In genomic region chr11:94521219-94521843, GRCm38 (mm10) we compare ENCODE assay signal across 8 mouse cellular contexts. TPM values are rescaled to one million over a fixed set of nuclear protein-coding genes. Genes with fewer than 3 reads are reported as not detected.
DNase-seq lines count a peak whose midpoint lies in the region; ATAC-seq lines count a peak whose summit lies in the region.

Mycbpap (minus strand) TSS chr11:94521742.

- DNase-seq in Muller cell, postnatal 12 days (ENCODE audit: inconsistent ontology term) = peak; percentile 71
- DNase-seq in c-Kit-positive CD71-positive TER-119-positive erythroid progenitor cells, embryonic 14.5 days (ENCODE audit: low spot score) = peak; percentile 19
- DNase-seq in layer of hippocampus, postnatal 36 days = peak; percentile 50 to 59
- DNase-seq in lung, postnatal 36 days = peak; percentile 75
- peak; percentile 88 for DNase-seq in retina, postnatal 1 day
- no peak for DNase-seq in adipocyte (ENCODE audit: low spot score)

- H3K4me1 ChIP-seq in forebrain, embryonic 13.5 days = peaks cover 14% of the 10 kb centered on the region; the same call in 1 of the 2 replicates
- peaks cover 15% of the 10 kb centered on the region for H3K4me1 ChIP-seq in hindbrain, embryonic 12.5 days

- no peaks in the 10 kb centered on the region for H3K36me3 ChIP-seq in forebrain, embryonic 13.5 days (ENCODE audit: poor library complexity, severe bottlenecking)
- no peaks in the 10 kb centered on the region for H3K36me3 ChIP-seq in hindbrain, embryonic 12.5 days

- H3K4me2 ChIP-seq in forebrain, embryonic 13.5 days = peak within 1 kb of the TSS; percentile 94
- peak within 1 kb of the TSS; percentile 78 for H3K4me2 ChIP-seq in hindbrain, embryonic 12.5 days (replicated peaks)

- H3K9ac ChIP-seq in forebrain, embryonic 13.5 days = peak within 1 kb of the TSS; percentile 70
- H3K9ac ChIP-seq in hindbrain, embryonic 12.5 days = peak within 1 kb of the TSS; percentile 70

- peak; percentile 71 for ATAC-seq in forebrain, embryonic 13.5 days
- peak; percentile 84 for ATAC-seq in hindbrain, embryonic 12.5 days (ENCODE audit: low FRiP score)

- H3K4me3 ChIP-seq in forebrain, embryonic 13.5 days = peak within 1 kb of the TSS; percentile 51
- H3K4me3 ChIP-seq in hindbrain, embryonic 12.5 days = peak within 1 kb of the TSS; percentile 55

- 2% methylated on average over 39 of the region's 42 CpGs for WGBS in forebrain, embryonic 13.5 days
- WGBS in hindbrain, embryonic 12.5 days = under 1% methylated on average over 42 of the region's 42 CpGs

- H3K27ac ChIP-seq in forebrain, embryonic 13.5 days = no peak within 1 kb of the TSS
- H3K27ac ChIP-seq in hindbrain, embryonic 12.5 days = peak within 1 kb of the TSS; percentile 36; the same call in 1 of the 2 replicates

- H3K9me3 ChIP-seq in forebrain, embryonic 13.5 days (replicated peaks) = no peaks in the 10 kb centered on the region
- H3K9me3 ChIP-seq in hindbrain, embryonic 12.5 days (replicated peaks) = no peaks in the 10 kb centered on the region

- no peaks in the 10 kb centered on the region for H3K27me3 ChIP-seq in forebrain, embryonic 13.5 days
- H3K27me3 ChIP-seq in hindbrain, embryonic 12.5 days = 0 out of 2 replicates have a peak, but pooled peaks cover 2% of the 10 kb centered on the region

RNA-seq across cellular contexts. Expression of gene Mycbpap, which starts in this region (rescaled TPM):
- polyA plus RNA-seq in forebrain, embryonic 13.5 days (2015; fragmentation: Nextera tagmentation; extraction: Ambion mirVana) = 2.2 and 2.5 TPM in 2 replicates
- polyA plus RNA-seq in hindbrain, embryonic 12.5 days (2016; fragmentation: Nextera tagmentation; extraction: Ambion mirVana) = 4.2 and 5.2 TPM in 2 replicates
- total RNA-seq in layer of hippocampus, postnatal 36 days (2021) = 1 to 10 TPM; 2.8 to 3.6 TPM
